Mouse (Mus musculus) testis, adult 10 weeks (tissue): Measurements from ENCODE around the gene Cks2. TPM values are rescaled to one million over a fixed set of nuclear protein-coding genes. Genes with fewer than 3 reads are reported as not detected.

Source experiments
- polyA plus RNA-seq: library from polyadenylated mRNA; stranded (reverse); fragments of 350-450 nt; fragmentation: Illumina TruSeq; extraction: RNeasy Lipid Tissue Mini Kit (QIAGEN cat#74804); gene quantifications from one replicate; pipeline ENCODE4 v1.2.3, GENCODE M21; 2014; ENCODE audit warnings: low read depth, low replicate concordance

Gene Cks2
- polyA plus RNA-seq, result 441 TPM

DNA sequence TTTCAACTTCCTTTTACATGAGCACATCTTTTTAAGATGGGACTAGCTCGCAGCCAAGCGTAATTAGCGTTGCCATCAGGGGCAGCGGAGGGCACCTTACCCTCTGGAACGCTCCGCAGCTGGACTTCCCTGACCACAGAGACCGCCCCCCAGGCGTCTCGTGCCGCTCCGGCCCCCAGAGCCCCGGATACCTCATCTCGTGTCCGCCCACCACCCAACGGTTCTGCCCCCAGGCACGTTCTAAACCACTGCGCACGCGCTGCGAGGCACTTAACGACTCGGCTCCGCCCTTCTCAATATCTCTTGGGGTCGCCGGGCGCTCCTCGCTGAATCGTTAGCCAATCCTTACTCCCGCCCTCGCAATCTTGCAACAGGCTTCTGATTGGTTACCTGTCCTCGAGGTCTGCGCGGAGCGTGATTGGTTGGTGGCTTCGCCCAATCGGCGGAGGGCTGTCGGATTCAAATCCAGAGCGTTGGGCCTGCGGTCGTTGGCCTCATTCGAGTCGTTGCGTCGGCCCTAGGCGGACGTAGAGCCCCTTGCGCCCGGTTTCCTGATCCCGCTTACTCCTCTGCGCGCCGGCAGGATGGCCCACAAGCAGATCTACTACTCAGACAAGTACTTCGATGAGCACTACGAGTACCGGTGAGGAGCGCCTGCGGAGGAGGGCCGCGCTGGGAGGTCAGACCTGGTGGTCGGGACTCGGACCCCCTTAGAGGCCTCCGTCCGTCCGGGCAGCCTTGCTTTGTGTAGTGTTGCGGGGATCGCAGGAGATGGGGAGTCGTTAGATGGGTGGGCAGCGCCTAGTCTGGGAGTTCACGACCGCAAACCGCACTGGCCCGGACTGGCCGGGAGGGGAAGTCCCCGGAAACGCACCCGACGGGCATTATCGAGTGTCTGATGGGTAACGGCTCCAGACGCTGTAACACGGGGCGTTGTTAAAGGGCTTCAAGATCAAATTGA is at the start of gene Cks2:
TSS of gene Cks2 (plus strand) at position 404 of the 961 bp plus-strand sequence.

GRCm38 (mm10) chr13:51651408-51652064 is 6.5 kb downstream of the Cks2 start, which contains the start of gene Secisbp2:
TSS of gene Secisbp2 (plus strand) at chr13:51651697.

Other genes with a start within 250 kb of the Cks2 start
- 1.2 TPM for gene S1pr3, start 236.6 kb upstream of the Cks2 start, polyA plus RNA-seq
- 0.36 TPM for gene Shc3, start 75.8 kb upstream of the Cks2 start, polyA plus RNA-seq
- 12.2 TPM for gene Secisbp2, start 6.5 kb downstream of the Cks2 start, polyA plus RNA-seq
- 0.39 TPM for gene Sema4d, start 148.5 kb downstream of the Cks2 start, polyA plus RNA-seq
- gene Gadd45g, start 201.4 kb downstream of the Cks2 start, polyA plus RNA-seq, result not detected